Mouse (Mus musculus) thymus, adult 2 months (tissue): ENCODE data around the gene Pcdh11x.

ENCODE experiments used
- CTCF ChIP-seq: fragments of 200-500 bp; IDR thresholded peaks from 2 replicates; pipeline ENCODE4 v1.5.1; 2012; ENCODE audit warnings: mild to moderate bottlenecking, control low read depth, low read length, moderate library complexity, borderline replicate concordance; ENCODE audit not compliant: control insufficient read depth, poor library complexity, insufficient read depth; ENCODE audit errors: extremely low read depth
- POLR2A ChIP-seq: fragments of 200-500 bp; IDR thresholded peaks from 2 replicates; pipeline ENCODE4 v1.6.1; 2012; ENCODE audit warnings: mild to moderate bottlenecking, low read length, control low read depth, moderate library complexity; ENCODE audit not compliant: control insufficient read depth, poor library complexity, insufficient read depth; ENCODE audit errors: extremely low read depth

GRCm38 (mm10) chrX:120290011-120290899 is at the start of gene Pcdh11x:
- TF ChIP-seq CTCF (no peak), POLR2A (no peak)
